Mouse (Mus musculus) hindbrain, embryonic 16.5 days (tissue): ENCODE data around the gene Unc80. TPM values are rescaled to one million over a fixed set of nuclear protein-coding genes. Genes with fewer than 3 reads are reported as not detected.

Experiments
- ATAC-seq: fragments of 200-750 bp; cut with Nextera tagmentation; 2 replicates; pipeline ENCODE4 v1.8.0; 2017; ENCODE audit warnings: moderate TSS enrichment, moderate library complexity
- H3K27ac ChIP-seq: fragments of 300-500 bp; sonication (generic); 2 replicates; pipeline ENCODE4 v1.5.1; 2014; ENCODE audit warnings: low read depth, mild to moderate bottlenecking, control low read depth, low read length, moderate library complexity
- H3K27me3 ChIP-seq: fragments of 300-500 bp; sonication (generic); replicated peaks from 2 replicates; pipeline ENCODE4 v1.6.1; 2014; ENCODE audit warnings: low read length; ENCODE audit not compliant: control insufficient read depth, insufficient read depth
- H3K36me3 ChIP-seq: fragments of 300-500 bp; sonication (generic); 2 replicates; pipeline ENCODE4 v1.6.1; 2014; ENCODE audit warnings: mild to moderate bottlenecking, low read length, moderate library complexity, mixed read lengths; ENCODE audit not compliant: control insufficient read depth, insufficient read depth
- H3K4me1 ChIP-seq: fragments of 300-500 bp; sonication (generic); 2 replicates; pipeline ENCODE4 v1.6.1; 2014; ENCODE audit warnings: low read depth, low read length; ENCODE audit not compliant: control insufficient read depth, insufficient read depth
- H3K4me2 ChIP-seq: fragments of 300-500 bp; sonication (generic); 2 replicates; pipeline ENCODE4 v1.6.1; 2014; ENCODE audit warnings: mild to moderate bottlenecking, low read length, control low read depth, moderate library complexity
- H3K4me3 ChIP-seq: fragments of 300-500 bp; sonication (generic); 2 replicates; pipeline ENCODE4 v1.5.1; 2014; ENCODE audit warnings: mild to moderate bottlenecking, low read length, control low read depth, moderate library complexity
- H3K9ac ChIP-seq: fragments of 300-500 bp; sonication (generic); 2 replicates; pipeline ENCODE4 v1.6.1; 2014; ENCODE audit warnings: low read depth, mild to moderate bottlenecking, control low read depth, low read length, moderate library complexity
- H3K9me3 ChIP-seq: fragments of 300-500 bp; sonication (generic); 2 replicates; pipeline ENCODE4 v1.6.1; 2014; ENCODE audit warnings: mild to moderate bottlenecking, low read length, moderate library complexity; ENCODE audit not compliant: control insufficient read depth
- WGBS: fragments of 180-500 bp; shearing (Covaris S2); extraction: QIAGEN DNeasy Blood & Tissue Kit; methylation state at CpG from one replicate; pipeline ENCODE4 v1.1.7; 2014; 5-methylcytosine and 5-hydroxymethylcytosine counted together
- polyA plus RNA-seq: library from polyadenylated mRNA; unstranded; fragments of >200 nt; fragmentation: Nextera tagmentation; extraction: Ambion mirVana; gene quantifications from 2 replicates; pipeline ENCODE4 v1.2.1, GENCODE M21; 2015

The Unc80 gene
- polyA plus RNA-seq, 1 experiment from 2014 or later: 9.4 TPM

DNA sequence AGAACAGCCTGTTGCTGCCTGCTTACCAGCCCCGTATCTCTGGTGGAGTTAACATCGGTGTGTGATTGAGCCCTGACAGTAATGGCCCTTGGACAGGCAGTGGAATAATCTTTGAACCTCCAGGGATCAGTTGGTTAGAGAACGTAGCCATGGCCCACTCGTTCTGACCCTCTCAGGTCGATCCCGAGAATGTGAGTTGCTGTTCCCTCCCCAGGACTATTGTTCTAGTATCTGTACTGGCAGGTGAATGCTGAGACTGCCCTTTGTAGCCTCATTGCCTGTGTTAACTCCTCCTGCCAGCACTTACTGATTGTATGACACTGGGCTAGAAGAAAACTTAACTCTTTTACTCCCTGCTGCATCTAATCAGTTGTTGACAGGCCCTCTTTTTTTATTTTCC lies 236.4 kb downstream of the Unc80 start:
- Histone ChIP-seq H3K36me3 (peaks cover 5% of the 10 kb centered on the region; the same call in 1 of the 2 replicates), H3K27me3 (no peaks in the 10 kb centered on the region), H3K4me1 (peaks cover 11% of the 10 kb centered on the region), H3K9ac (no peak overlapping the region), H3K4me2 (no peak overlapping the region), H3K4me3 (no peak overlapping the region), H3K9me3 (no peaks in the 10 kb centered on the region), H3K27ac (no peak overlapping the region)
- WGBS: 61% methylated on average over 6 of the region's 6 CpGs
- ATAC-seq: no peak

GRCm38 (mm10) chr1:66712859-66713258 lies 244.7 kb downstream of the Unc80 start:
- H3K36me3 ChIP-seq: peaks cover 18% of the 10 kb centered on the region
- ATAC-seq: no peak
- 97% methylated on average over 3 of the region's 3 CpGs for WGBS

GRCm38 (mm10) chr1:66730581-66730980 lies 262.4 kb downstream of the Unc80 start:
- H3K4me1 ChIP-seq: no peaks in the 10 kb centered on the region
- H3K9ac ChIP-seq: no peak overlapping the region
- H3K4me3 ChIP-seq: no peak overlapping the region
- 0 out of 2 replicates have a peak, but pooled peaks cover 6% of the 10 kb centered on the region for H3K36me3 ChIP-seq
- H3K9me3 ChIP-seq: no peaks in the 10 kb centered on the region
- H3K27me3 ChIP-seq: no peaks in the 10 kb centered on the region
- WGBS: 89% methylated on average over 1 of the region's 1 CpGs
- ATAC-seq: no peak
- no peak overlapping the region for H3K27ac ChIP-seq
- H3K4me2 ChIP-seq: no peak overlapping the region

More at GRCm38 (mm10) chr1:66712859-66713258, 244.7 kb downstream of the Unc80 start:
- Histone ChIP-seq H3K4me3 (no peak overlapping the region), H3K9ac (no peak overlapping the region), H3K9me3 (no peaks in the 10 kb centered on the region), H3K4me2 (no peak overlapping the region), H3K4me1 (no peaks in the 10 kb centered on the region), H3K27ac (no peak overlapping the region), H3K27me3 (no peaks in the 10 kb centered on the region)

Other genes starting within 250 kb of the Unc80 start
- 40.4 and 42.8 TPM in 2 replicates for gene Rpe, start 232.5 kb downstream of the Unc80 start, polyA plus RNA-seq